Mouse (Mus musculus) layer of hippocampus, postnatal 36 days (tissue): ENCODE results near the gene Cpt1c. TPM values are rescaled to one million over a fixed set of nuclear protein-coding genes. Genes with fewer than 3 reads are reported as not detected.
"Not testable (repeated sequence)": the region's sequence is repeated elsewhere in the genome, so short reads cannot be mapped to it uniquely, and the experiment has no call there.

ENCODE experiments used
- DNase-seq, 2 experiments: peaks; one replicate each; pipeline ENCODE4 v3.0.0; 2022
- total RNA-seq, 2 experiments: library from RNA; stranded (reverse); gene quantifications; 2 replicates each; pipeline ENCODE4 v1.2.3; 2021

Cpt1c gene
- 100 to 1,000 TPM; 131 to 137 TPM for total RNA-seq

GRCm38 (mm10) chr7:44974383-44975116 is at the start of gene Cpt1c:
Gene Cpt1c (minus strand): TSS chr7:44974851.
- DNase-seq, result peak; percentile 87

- not testable (repeated sequence) for DNase-seq
Observed at GRCm38 (mm10) chr7:45023711-45024110, 49.1 kb upstream of the Cpt1c start.

- DNase-seq, result no peak
Observed at GRCm38 (mm10) chr7:45020225-45020624, 45.6 kb upstream of the Cpt1c start.

GRCm38 (mm10) chr7:45019031-45019571 is 44.5 kb upstream of the Cpt1c start:
- DNase-seq, result no peak

- DNase-seq, result peak; percentile 80 to 82
Observed at GRCm38 (mm10) chr7:45017242-45018061, 42.8 kb upstream of the Cpt1c start, which contains the start of gene Rras. Gene Rras (plus strand): TSS chr7:45017961.

- DNase-seq, result no peak
Observed at GRCm38 (mm10) chr7:45016761-45017160, 42.1 kb upstream of the Cpt1c start.

- peak; percentile 99 to 100 for DNase-seq
Observed at GRCm38 (mm10) chr7:45015957-45016612, 41.4 kb upstream of the Cpt1c start, which contains the start of gene Scaf1. Gene Scaf1 (minus strand): TSS chr7:45016363.

- DNase-seq, result no peak
Observed at GRCm38 (mm10) chr7:45015344-45015956, 40.8 kb upstream of the Cpt1c start.

- no peak for DNase-seq
Observed at GRCm38 (mm10) chr7:45014096-45014451, 39.4 kb upstream of the Cpt1c start.

GRCm38 (mm10) chr7:45013366-45014095 is 38.9 kb upstream of the Cpt1c start:
- no peak for DNase-seq

- no peak for DNase-seq
Observed at GRCm38 (mm10) chr7:45012824-45013223, 38.2 kb upstream of the Cpt1c start.

GRCm38 (mm10) chr7:45012011-45012410 is 37.4 kb upstream of the Cpt1c start:
- no peak for DNase-seq

GRCm38 (mm10) chr7:45008411-45008810 is 33.8 kb upstream of the Cpt1c start:
- no peak for DNase-seq

GRCm38 (mm10) chr7:45007846-45008245 is 33.2 kb upstream of the Cpt1c start:
- no peak for DNase-seq

GRCm38 (mm10) chr7:45007141-45007540 is 32.5 kb upstream of the Cpt1c start:
- no peak for DNase-seq

- no peak for DNase-seq
Observed at GRCm38 (mm10) chr7:45006503-45006902, 31.9 kb upstream of the Cpt1c start.

GRCm38 (mm10) chr7:45005321-45005992 is 30.8 kb upstream of the Cpt1c start:
- DNase-seq, result no peak

GRCm38 (mm10) chr7:45004546-45004945 is 29.9 kb upstream of the Cpt1c start:
- DNase-seq, result no peak

- DNase-seq, result no peak
Observed at GRCm38 (mm10) chr7:45002440-45002839, 27.8 kb upstream of the Cpt1c start.

- DNase-seq, result no peak
Observed at GRCm38 (mm10) chr7:45000539-45001114, 26.0 kb upstream of the Cpt1c start.

- no peak for DNase-seq
Observed at GRCm38 (mm10) chr7:44999753-45000152, 25.1 kb upstream of the Cpt1c start.
